Comparison of ENCODE assay signal across 13 mouse cellular contexts in the genomic region with DNA sequence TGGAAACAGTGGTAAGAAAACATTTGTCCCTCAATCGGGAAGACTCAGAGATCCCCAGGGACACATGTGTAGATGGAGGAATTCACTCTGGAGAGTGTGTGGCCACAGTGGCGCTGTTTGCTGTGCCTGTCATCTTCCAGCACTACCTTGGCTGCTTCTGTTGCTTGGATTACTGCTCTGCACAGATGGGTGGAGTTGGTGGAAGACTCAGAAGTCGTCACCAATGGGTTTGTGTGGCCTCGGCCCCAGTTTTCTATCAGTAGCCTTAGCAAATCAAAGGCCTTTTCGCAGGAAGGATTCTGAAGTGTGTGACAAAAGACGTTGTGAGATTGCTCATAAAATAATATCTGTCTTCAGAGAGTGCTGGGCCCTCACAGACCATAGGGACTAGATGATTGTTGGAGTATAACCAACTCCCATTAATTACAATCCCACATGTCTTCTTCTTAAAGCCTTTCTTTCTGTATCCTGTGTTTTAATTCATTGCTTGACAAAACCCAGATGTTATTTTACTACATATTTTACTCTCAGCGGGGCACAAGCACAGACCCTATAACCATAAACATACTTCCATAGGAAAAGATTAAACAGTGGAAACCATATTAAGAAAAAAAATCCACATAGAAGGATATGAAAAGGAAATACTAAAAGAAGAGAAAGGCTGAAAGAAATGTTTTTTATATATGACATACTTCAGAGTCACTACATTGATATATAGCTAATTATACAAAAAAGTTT. TPM values are rescaled to one million over a fixed set of nuclear protein-coding genes. Genes with fewer than 3 reads are reported as not detected.
DNase-seq lines count a peak whose midpoint lies in the region; ATAC-seq and TF ChIP-seq lines count a peak whose summit lies in the region.
"Had no signal": no experiment of that assay in that cellular context is flagged by ENCODE, and none has a peak within 500 bp of the region (broad histone marks: within the 10 kb centered on the region; RNA-seq: fewer than 3 reads in every experiment).

No protein-coding gene starts in this region.

- H3K9me3 ChIP-seq in midbrain, postnatal 0 days (ENCODE audit: low read length): no peaks in the 10 kb centered on the region
- no peaks in the 10 kb centered on the region for H3K9me3 ChIP-seq in midbrain, embryonic 16.5 days (replicated peaks; ENCODE audit: control insufficient read depth, low read length, poor library complexity, severe bottlenecking)
- no peaks in the 10 kb centered on the region for H3K9me3 ChIP-seq in forebrain, embryonic 13.5 days (replicated peaks)
- H3K9me3 ChIP-seq: forebrain, embryonic 12.5 days had no signal

- DNase-seq in heart, adult 11 months: peak; percentile 94
- DNase-seq in heart, adult 8-10 months (ENCODE audit: low spot score): no peak
- peak; percentile 8 for DNase-seq in midbrain, postnatal 0 days (ENCODE audit: low spot score)
- DNase-seq in heart, postnatal 25 days (ENCODE audit: low spot score): peak; percentile 10
- no peak for DNase-seq in cerebellum, postnatal 14 days
- DNase-seq: cerebellum, adult 18-20 months had no signal

- 0 out of 2 replicates have a peak, but pooled peaks have one; percentile 13 for TF ChIP-seq CTCF in midbrain, postnatal 0 days (IDR thresholded peaks at IDR 0.05)

- WGBS in midbrain, postnatal 0 days: 82% methylated on average over 7 of the region's 7 CpGs
- WGBS in midbrain, embryonic 16.5 days: 71% methylated on average over 7 of the region's 7 CpGs
- 78% methylated on average over 7 of the region's 7 CpGs for WGBS in forebrain, embryonic 13.5 days

- no peak overlapping the region for H3K4me3 ChIP-seq in midbrain, postnatal 0 days (ENCODE audit: low read depth, low read length)
- H3K4me3 ChIP-seq in midbrain, embryonic 16.5 days (ENCODE audit: low read depth, low read length): no peak overlapping the region
- no peak overlapping the region for H3K4me3 ChIP-seq in forebrain, embryonic 13.5 days
- H3K4me3 ChIP-seq: forebrain, embryonic 12.5 days had no signal

- no peak overlapping the region for H3K4me2 ChIP-seq in midbrain, postnatal 0 days (ENCODE audit: low read depth, low read length, poor library complexity, severe bottlenecking)
- no peak overlapping the region for H3K4me2 ChIP-seq in midbrain, embryonic 16.5 days (ENCODE audit: low read length)
- H3K4me2 ChIP-seq in forebrain, embryonic 13.5 days: no peak overlapping the region
- H3K4me2 ChIP-seq: forebrain, embryonic 12.5 days had no signal

- H3K27ac ChIP-seq in midbrain, postnatal 0 days (ENCODE audit: low read depth, low read length): no peak overlapping the region
- H3K27ac ChIP-seq in midbrain, embryonic 16.5 days (ENCODE audit: low read length): no peak overlapping the region
- no peak overlapping the region for H3K27ac ChIP-seq in forebrain, embryonic 13.5 days
- H3K27ac ChIP-seq: forebrain, embryonic 12.5 days; liver, embryonic 14.5 days had no signal

- no peak overlapping the region for H3K9ac ChIP-seq in midbrain, postnatal 0 days (replicated peaks; ENCODE audit: low read length, poor library complexity, severe bottlenecking)
- H3K9ac ChIP-seq in midbrain, embryonic 16.5 days (ENCODE audit: low read depth, low read length): no peak overlapping the region
- H3K9ac ChIP-seq in forebrain, embryonic 13.5 days: no peak overlapping the region
- H3K9ac ChIP-seq: forebrain, embryonic 12.5 days; liver, embryonic 14.5 days had no signal

- ATAC-seq in midbrain, postnatal 0 days (ENCODE audit: low FRiP score): no peak
- ATAC-seq in midbrain, embryonic 16.5 days: no peak
- ATAC-seq in inflammation-experienced regulatory T-cells, adult 6 months: no peak
- no peak for ATAC-seq in forebrain, embryonic 13.5 days
- ATAC-seq: hindbrain, embryonic 16.5 days had no signal

- intact Hi-C loops in heart, postnatal 25 days (cut with DNase I): loop anchor here (5.0 kb wide), 1 partner anchor 46 kb away; the partner anchor contains the start of gene Vcam1

- no peaks in the 10 kb centered on the region for H3K27me3 ChIP-seq in midbrain, postnatal 0 days (ENCODE audit: insufficient read depth, low read length)
- H3K27me3 ChIP-seq in midbrain, embryonic 16.5 days (ENCODE audit: control insufficient read depth, insufficient read depth, low read depth, low read length): no peaks in the 10 kb centered on the region
- no peaks in the 10 kb centered on the region for H3K27me3 ChIP-seq in forebrain, embryonic 13.5 days
- H3K27me3 ChIP-seq: CH12.LX; forebrain, embryonic 12.5 days had no signal

- H3K4me1 ChIP-seq in midbrain, postnatal 0 days (ENCODE audit: insufficient read depth, low read length): no peaks in the 10 kb centered on the region
- H3K4me1 ChIP-seq in midbrain, embryonic 16.5 days (ENCODE audit: control insufficient read depth, insufficient read depth, low read length): no peaks in the 10 kb centered on the region
- no peaks in the 10 kb centered on the region for H3K4me1 ChIP-seq in forebrain, embryonic 13.5 days
- H3K4me1 ChIP-seq: forebrain, embryonic 12.5 days had no signal

- no peaks in the 10 kb centered on the region for H3K36me3 ChIP-seq in midbrain, postnatal 0 days (ENCODE audit: insufficient read depth, low read length)
- no peaks in the 10 kb centered on the region for H3K36me3 ChIP-seq in midbrain, embryonic 16.5 days (ENCODE audit: control insufficient read depth, insufficient read depth, low read length)
- no peaks in the 10 kb centered on the region for H3K36me3 ChIP-seq in forebrain, embryonic 13.5 days (ENCODE audit: poor library complexity, severe bottlenecking)
- H3K36me3 ChIP-seq: forebrain, embryonic 12.5 days had no signal

RNA-seq across cellular contexts. Expression of gene Vcam1, which starts 48.4 kb away (rescaled TPM):
- total RNA-seq in heart, adult 8-10 months (2022): 10 to 100 TPM; 16.0 to 19.8 (median 16.5) TPM
- total RNA-seq in midbrain, postnatal 0 days (2014; rRNA removed): 36.2 and 46.4 TPM in 2 replicates
- polyA plus RNA-seq in midbrain, postnatal 0 days (2015; fragmentation: Nextera tagmentation; extraction: Ambion mirVana): 34.4 and 37.5 TPM in 2 replicates
- 30.8 and 39.8 TPM in 2 replicates for polyA plus RNA-seq in midbrain, embryonic 16.5 days (2015; fragmentation: Nextera tagmentation; extraction: Ambion mirVana)
- total RNA-seq in heart, postnatal 25 days (2021): 10 to 100 TPM; 14.7 to 17.1 TPM
- 1 to 10 TPM; 3.9 to 5.7 (median 4.9) TPM for polyA plus RNA-seq in inflammation-experienced regulatory T-cells, adult 6 months (2017; shearing (Covaris generic))
- 28.1 and 32.9 TPM in 2 replicates for polyA plus RNA-seq in forebrain, embryonic 13.5 days (2015; fragmentation: Nextera tagmentation; extraction: Ambion mirVana)

Comparison
In these comparisons a context has a peak if more than half of its experiments do, and no peak if none do; other contexts are left out.
1. DNase-seq: peak in heart, adult 11 months (single experiment), midbrain, postnatal 0 days (single experiment) and heart, postnatal 25 days (single experiment); none in heart, adult 8-10 months (single experiment) and cerebellum, postnatal 14 days (0 of 2).